Mouse (Mus musculus): ENCODE results near the gene Gm7030. TPM values are rescaled to one million over a fixed set of nuclear protein-coding genes. Genes with fewer than 3 reads are reported as not detected.
A peak's percentile ranks its signal among the peaks of the same experiment; 100 is the strongest.
"Not testable (repeated sequence)": the region's sequence is repeated elsewhere in the genome, so short reads cannot be mapped to it uniquely, and the experiment has no call there.

Gene Gm7030
- total RNA-seq, 2 experiments from 2014 or later = not detected

- not testable (repeated sequence) for H3K4me3 ChIP-seq; DNase-seq (ENCODE audit: low spot score in 2 of 2)
Measured at GRCm38 (mm10) chr17:36113979-36114593, 15.1 kb downstream of the Gm7030 start.

GRCm38 (mm10) chr17:36111510-36111868 is 17.7 kb downstream of the Gm7030 start:
- peak overlapping the region; percentile 57 for H3K4me3 ChIP-seq
- peak; percentile 35 to 48 for DNase-seq (ENCODE audit: low spot score in 2 of 2)
- not testable (repeated sequence) for H3K27ac ChIP-seq

More at GRCm38 (mm10) chr17:36113979-36114593, 15.1 kb downstream of the Gm7030 start:
- peak; percentile 83 for TF ChIP-seq CTCF (conservative IDR thresholded peaks at IDR 0.05)
- H3K27ac ChIP-seq = not testable (repeated sequence)

- not testable (repeated sequence) for H3K27ac ChIP-seq; DNase-seq (ENCODE audit: low spot score in 2 of 2)
- TF ChIP-seq CTCF (conservative IDR thresholded peaks at IDR 0.05) = peak; percentile 73
- H3K4me3 ChIP-seq = peak overlapping the region; percentile 57
Measured at GRCm38 (mm10) chr17:36110641-36111509, 18.4 kb downstream of the Gm7030 start.

- DNase-seq (ENCODE audit: low spot score in 2 of 2); H3K4me3 ChIP-seq: not testable (repeated sequence)
Measured at GRCm38 (mm10) chr17:36110129-36110528, 19.1 kb downstream of the Gm7030 start.

GRCm38 (mm10) chr17:36102091-36102490 is 27.1 kb downstream of the Gm7030 start:
- not testable (repeated sequence) for H3K4me3 ChIP-seq; DNase-seq (ENCODE audit: low spot score in 2 of 2); H3K27ac ChIP-seq

More at GRCm38 (mm10) chr17:36110129-36110528, 19.1 kb downstream of the Gm7030 start:
- not testable (repeated sequence) for H3K27ac ChIP-seq

GRCm38 (mm10) chr17:36099603-36100002 is 29.6 kb downstream of the Gm7030 start:
- DNase-seq (ENCODE audit: low spot score in 2 of 2); H3K4me3 ChIP-seq: not testable (repeated sequence)

GRCm38 (mm10) chr17:36093936-36094335 is 35.3 kb downstream of the Gm7030 start:
- DNase-seq (ENCODE audit: low spot score in 2 of 2) = no peak
- TF ChIP-seq CTCF (conservative IDR thresholded peaks at IDR 0.05) = no peak
- H3K27ac ChIP-seq = no peak overlapping the region
- no peak overlapping the region for H3K4me3 ChIP-seq

More at GRCm38 (mm10) chr17:36099603-36100002, 29.6 kb downstream of the Gm7030 start:
- not testable (repeated sequence) for H3K27ac ChIP-seq

GRCm38 (mm10) chr17:36092520-36092919 is 36.7 kb downstream of the Gm7030 start:
- not testable (repeated sequence) for H3K27ac ChIP-seq; DNase-seq (ENCODE audit: low spot score in 2 of 2); H3K4me3 ChIP-seq

GRCm38 (mm10) chr17:36091933-36092332 is 37.3 kb downstream of the Gm7030 start:
- H3K4me3 ChIP-seq; DNase-seq (ENCODE audit: low spot score in 2 of 2); H3K27ac ChIP-seq: not testable (repeated sequence)

GRCm38 (mm10) chr17:36085976-36086375 is 43.2 kb downstream of the Gm7030 start:
- not testable (repeated sequence) for H3K4me3 ChIP-seq; DNase-seq (ENCODE audit: low spot score in 2 of 2); H3K27ac ChIP-seq

- Histone ChIP-seq H3K27ac (no peak overlapping the region), H3K4me3 (peak overlapping the region; percentile 58)
- no peak for TF ChIP-seq CTCF (conservative IDR thresholded peaks at IDR 0.05)
- no peak for DNase-seq (ENCODE audit: low spot score in 2 of 2)
Measured at GRCm38 (mm10) chr17:36083870-36084451, 45.3 kb downstream of the Gm7030 start.

GRCm38 (mm10) chr17:36083266-36083869 is 45.9 kb downstream of the Gm7030 start:
- peak overlapping the region; percentile 58 for H3K4me3 ChIP-seq
- DNase-seq (ENCODE audit: low spot score in 2 of 2) = no peak
- TF ChIP-seq CTCF (conservative IDR thresholded peaks at IDR 0.05) = no peak
- H3K27ac ChIP-seq = no peak overlapping the region

GRCm38 (mm10) chr17:36082519-36083232 is 46.5 kb downstream of the Gm7030 start:
- peak overlapping the region; percentile 58; the same call in 1 of the 2 replicates for H3K4me3 ChIP-seq
- not testable (repeated sequence) for DNase-seq (ENCODE audit: low spot score in 2 of 2); H3K27ac ChIP-seq

- not testable (repeated sequence) for H3K27ac ChIP-seq; DNase-seq (ENCODE audit: low spot score in 2 of 2); H3K4me3 ChIP-seq
Measured at GRCm38 (mm10) chr17:36081901-36082300, 47.3 kb downstream of the Gm7030 start.
